Mouse (Mus musculus) bone marrow, adult 2 months (tissue): Measurements from ENCODE around the gene Nhlrc4.

ENCODE experiments used
- CTCF ChIP-seq: fragments of 200-500 bp; IDR thresholded peaks from 2 replicates; pipeline ENCODE4 v1.5.1; 2011; ENCODE audit warnings: low read length, control low read depth; ENCODE audit not compliant: control insufficient read depth, insufficient read depth
- POLR2A ChIP-seq: fragments of 200-500 bp; IDR thresholded peaks from 2 replicates; pipeline ENCODE4 v1.6.1; 2011; ENCODE audit warnings: low read depth, mild to moderate bottlenecking, control low read depth, low read length, borderline replicate concordance; ENCODE audit not compliant: control insufficient read depth

DNA sequence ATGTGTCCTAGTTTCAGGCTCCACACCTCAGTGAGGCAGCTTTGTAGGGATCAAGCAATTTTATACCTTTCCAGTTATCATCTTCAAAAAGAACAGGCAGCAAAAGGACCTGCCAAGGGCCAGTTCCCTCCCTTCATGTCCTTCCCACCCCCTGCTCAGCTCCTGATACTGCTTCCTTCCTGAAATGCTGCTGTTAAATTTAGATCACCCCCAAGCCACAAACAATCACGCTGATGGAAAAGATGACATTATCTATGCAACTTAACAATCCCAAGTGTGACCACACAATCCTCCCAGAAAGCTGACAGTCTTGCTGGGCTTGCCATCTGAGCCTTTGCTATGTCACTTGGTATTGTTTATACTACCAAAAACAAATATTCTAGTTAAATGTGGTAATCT lies 30.9 kb downstream of the Nhlrc4 start:
- TF ChIP-seq CTCF, result no peak
- no peak for TF ChIP-seq POLR2A
